Mouse (Mus musculus): ENCODE results near the gene Szt2.

Gene Szt2

DNA sequence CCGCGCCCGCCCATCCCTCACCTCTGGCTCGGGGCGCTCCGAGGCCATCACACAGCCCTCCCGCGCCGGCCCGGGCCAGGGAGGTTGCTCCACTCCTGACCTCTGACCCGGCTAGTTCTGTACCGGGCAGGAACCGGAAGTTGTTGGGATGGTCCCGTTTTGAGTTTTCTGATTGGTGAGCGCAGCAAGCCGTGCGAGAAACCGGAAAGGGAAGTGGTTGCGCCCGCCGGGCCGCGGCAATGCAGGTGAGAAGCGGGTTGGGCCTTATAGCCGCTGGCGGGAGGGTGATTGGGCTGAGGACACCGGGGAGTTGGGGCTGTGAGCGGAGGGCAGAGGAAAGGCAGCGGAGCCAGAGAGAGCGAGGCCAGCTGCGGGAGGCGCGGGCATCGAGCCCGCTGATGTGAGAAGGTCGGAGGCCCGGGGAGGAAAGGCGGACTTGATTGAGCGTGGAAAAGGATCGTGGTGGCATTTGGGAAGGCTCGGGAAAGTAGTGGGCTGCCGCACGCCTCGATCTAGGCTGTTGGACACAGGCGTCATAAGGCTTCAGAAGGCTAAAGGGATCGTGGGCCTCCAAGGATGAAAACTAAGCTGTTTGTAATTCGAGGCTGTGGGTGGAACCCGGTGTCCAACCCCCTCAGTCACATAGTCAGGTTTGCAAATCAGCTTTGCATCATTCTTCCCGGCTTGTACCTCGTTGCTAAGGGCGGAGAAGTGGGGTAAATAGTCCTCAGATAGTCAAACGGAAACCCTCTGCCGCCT lies at the start of gene Szt2, which contains the start of gene Med8:
TSS of gene Szt2 (minus strand) at position 132 of the 759 bp plus-strand sequence.
TSS of gene Med8 (plus strand) at position 196 of the 759 bp plus-strand sequence.
- peak; percentile 87 to 90 for DNase-seq

DNA sequence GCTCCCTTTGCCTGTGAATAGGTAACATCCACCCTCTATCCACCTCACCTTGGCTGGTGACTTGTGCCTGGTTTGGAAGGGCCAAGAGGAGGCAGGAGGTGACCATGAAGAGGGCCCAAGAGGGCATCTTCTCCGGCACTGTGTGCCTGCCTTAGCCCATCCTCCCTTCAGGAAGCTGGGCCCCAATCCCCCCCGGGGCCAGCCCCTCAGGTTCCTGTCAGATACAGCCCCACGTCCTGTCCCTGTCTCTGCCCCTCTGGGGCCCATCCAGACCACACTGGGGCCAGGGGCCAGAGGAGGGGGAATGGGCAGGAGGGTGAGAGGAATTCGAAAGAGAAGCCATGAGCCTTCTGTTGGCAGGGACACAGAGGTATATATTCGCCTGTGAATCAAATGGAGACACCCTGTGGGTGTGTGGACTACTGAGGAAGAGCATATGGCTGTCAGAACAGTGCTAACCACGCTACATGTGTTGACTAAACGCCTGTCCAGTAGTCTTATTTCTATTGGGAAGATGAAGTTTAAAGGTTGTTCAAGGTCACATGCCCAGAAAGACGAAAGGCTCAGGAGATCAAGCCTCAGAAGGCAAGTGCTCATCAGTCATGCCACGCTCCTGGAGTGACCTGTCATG lies 48.4 kb upstream of the Szt2 start, which contains the start of gene Mpl:
TSS of gene Mpl (minus strand) at position 169 of the 631 bp plus-strand sequence.
- no peak for DNase-seq

- DNase-seq, result no peak
These were observed 37.5 kb upstream of the Szt2 start for GRCm38 (mm10) chr4:118446415-118447153.

DNA sequence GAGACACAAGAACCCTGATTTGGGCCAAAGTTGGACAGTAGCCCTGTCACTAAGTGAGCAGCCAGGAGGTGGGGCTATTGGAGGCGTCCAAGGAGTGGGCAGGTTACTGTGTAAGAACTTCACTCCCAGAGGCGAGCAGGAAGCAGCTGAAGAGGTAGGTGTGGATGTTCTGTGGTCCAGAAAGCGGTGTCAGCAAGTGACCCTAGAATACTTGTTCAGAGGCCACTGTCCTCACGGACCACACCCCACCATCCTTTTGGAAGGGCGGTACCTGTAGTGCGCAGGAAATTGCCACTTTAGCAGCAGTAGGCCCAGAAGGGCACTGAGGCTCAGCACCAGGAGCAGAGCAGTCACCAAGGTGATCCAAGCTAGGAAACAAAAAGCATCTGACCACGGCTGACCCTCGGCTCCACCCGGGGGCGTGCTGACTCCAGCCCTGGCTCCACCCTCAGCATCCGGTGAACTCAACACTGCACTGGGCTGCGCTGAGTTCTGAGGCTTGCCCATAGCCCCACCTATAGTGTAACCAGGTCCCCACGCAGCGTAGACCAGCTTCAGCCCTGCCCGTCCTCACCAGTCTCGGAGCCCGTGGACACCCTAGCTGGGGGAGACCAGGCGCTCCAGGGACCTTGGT lies 36.8 kb upstream of the Szt2 start:
- peak in 1 of 2 experiments; percentile 19 for DNase-seq

GRCm38 (mm10) chr4:118445088-118445487 lies 36.0 kb upstream of the Szt2 start:
- no peak for DNase-seq

- DNase-seq, result no peak
These were observed 28.8 kb upstream of the Szt2 start for GRCm38 (mm10) chr4:118437829-118438253.

DNA sequence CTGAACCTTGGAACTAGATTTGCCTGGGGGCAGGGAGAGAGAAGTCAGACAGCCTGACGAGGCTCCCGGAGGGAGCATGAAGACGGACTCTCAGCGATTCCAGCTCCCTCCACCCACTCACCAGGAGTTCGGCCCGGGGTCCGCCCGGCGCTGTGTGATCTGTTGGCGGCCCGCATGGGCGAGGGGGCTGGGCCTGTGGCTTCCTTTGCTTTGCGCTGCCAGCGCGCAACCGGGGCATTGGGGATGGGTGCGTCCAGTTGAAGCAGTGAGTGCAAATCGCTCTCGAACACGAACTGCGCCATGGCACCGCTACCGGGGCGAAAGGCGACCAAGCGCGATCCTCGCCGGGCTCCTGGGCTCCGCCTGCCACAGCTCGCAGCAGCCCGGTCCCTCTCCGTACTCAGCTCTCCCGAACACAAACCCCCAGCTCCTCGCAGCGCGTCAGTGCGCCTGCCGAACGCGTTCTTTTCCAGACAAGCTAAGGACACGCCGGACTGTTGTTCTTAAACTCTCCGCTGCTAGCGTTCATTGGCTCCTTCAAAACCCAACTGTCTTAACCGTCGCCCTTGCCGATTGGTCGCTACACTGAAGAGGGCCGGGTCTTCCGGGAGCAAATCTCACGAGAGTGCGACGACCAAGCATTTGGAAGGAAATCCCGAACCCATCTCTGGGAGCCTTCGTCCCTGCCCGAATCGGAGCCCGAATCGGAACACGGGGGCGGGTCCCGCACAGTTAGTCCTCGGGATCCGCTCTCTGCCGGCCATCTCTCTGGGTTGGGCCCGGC lies 27.9 kb upstream of the Szt2 start, which contains the start of gene Cdc20:
TSS of gene Cdc20 (minus strand) at position 533 of the 784 bp plus-strand sequence.
- peak; percentile 75 to 77 for DNase-seq

- DNase-seq, result no peak
These were observed 23.3 kb upstream of the Szt2 start for GRCm38 (mm10) chr4:118432332-118432731.

DNA sequence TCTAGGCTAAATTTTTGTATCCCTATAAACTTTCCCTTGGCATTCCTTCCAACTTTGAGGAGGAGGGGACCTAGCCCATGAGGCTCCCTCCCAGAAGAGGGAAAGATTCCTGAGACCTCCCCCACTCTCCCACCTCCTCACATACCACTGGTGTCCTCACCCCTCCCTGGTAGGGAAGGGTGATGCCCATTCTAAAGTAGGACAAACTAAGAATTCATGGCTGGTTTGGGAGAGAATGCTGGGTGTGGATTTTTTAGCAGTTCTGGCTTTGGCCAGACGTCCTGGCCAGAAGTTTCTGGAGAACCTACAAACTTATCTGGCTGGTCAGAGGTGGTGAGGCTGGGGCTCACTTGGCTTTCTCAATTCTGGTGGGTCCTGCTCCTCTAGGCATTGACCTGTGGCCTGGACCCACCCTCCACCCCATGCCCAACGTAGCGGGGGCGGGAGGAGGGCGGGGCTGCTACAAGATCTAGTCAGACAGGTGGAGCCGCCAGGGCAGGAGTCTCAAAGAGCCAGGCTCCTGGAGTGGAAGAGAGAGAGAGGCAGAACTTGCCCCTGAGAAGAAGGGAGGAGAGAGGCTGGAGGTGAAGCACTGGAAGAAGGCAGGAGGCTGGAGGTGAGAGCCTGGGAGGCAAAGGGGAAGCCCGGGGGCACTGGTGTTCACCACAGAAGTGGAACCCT lies 20.3 kb upstream of the Szt2 start:
- DNase-seq, result no peak

- DNase-seq, result no peak
These were observed 19.6 kb upstream of the Szt2 start for GRCm38 (mm10) chr4:118428531-118429214.

DNA sequence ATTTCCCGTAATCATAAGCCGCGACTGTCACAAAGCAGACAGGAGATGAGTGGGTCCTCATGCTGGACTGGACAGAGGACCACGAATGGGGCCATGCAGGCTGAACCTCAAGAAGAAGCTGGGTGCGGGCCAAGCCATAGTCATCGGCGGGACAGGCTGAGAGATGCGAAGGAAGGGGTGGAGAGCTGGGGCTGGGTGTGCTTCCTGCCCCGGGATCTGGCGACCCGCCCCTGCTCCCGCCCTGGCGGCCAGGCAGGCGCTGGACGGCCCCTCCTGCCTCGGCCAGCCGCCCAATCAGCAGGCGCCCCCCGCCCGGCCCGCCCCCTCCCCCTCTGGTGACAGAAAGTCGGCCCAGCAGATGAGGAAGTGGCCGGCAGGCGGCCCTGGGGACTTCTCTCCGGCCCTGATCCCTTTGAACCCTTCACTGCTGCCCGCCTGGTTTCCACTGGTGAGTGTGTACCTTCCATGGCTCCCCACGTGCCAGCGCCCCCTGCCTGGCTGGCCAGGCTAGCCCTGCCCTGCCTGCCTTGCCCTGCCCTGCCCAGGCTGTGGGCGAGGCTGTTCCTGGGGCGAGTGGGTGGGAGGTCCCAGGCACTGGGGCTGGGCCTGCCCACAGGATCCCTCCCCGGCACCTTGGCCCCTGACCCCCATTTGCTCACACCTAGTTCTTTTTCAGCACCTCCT lies 18.8 kb upstream of the Szt2 start, which contains the start of gene Elovl1:
TSS of gene Elovl1 (plus strand) at position 326 of the 684 bp plus-strand sequence.
- DNase-seq, result peak; percentile 62 to 76

GRCm38 (mm10) chr4:118427415-118427767 lies 18.3 kb upstream of the Szt2 start:
- no peak for DNase-seq

DNA sequence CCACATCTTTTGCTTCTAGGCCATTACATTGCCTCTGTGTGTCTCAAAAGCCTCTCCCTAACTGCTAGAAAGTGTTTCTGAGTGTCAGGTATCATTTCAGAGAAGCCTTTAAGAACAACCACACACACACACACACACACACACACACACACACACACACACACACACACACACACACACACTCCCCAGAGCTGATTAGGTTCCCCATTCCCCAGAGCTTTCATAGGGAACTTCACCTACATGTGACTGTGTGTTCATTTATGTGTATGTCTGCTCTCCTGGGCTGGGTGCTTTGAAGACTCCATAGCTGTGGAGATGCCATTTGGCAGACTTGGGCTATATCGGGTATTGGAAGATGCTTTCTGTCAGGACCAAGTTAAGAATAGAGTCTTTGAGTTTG lies 16.3 kb upstream of the Szt2 start:
- DNase-seq, result no peak

DNA sequence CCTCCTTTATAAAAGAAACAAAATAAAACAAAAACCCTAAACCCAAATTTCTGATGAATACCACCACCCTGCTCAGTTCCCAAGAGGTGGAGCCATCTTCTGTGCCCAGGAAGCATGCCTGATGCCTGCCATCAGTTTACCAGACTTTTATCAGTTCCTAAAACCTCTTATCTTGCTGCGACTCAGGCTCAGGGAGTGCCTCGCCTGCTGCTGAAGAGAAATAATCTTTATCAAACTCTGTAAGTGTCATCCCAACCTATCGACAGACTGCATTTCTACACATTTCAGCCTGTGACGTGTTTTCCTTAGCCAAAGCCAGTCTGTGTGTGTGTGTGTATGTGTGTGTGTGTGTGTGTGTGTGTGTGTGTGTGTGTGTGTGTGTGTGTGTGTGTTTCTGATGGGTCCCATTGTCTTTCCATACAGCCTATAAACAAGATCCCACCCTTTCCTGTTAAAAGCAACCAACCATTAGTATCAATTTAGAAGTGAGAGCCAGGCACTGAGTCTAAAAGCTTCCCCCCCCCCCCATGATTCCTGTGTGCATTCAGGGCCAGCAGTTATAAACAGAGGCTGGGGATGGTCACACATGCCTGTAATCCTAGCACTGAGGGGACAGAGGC lies 15.6 kb upstream of the Szt2 start:
- DNase-seq, result no peak

DNA sequence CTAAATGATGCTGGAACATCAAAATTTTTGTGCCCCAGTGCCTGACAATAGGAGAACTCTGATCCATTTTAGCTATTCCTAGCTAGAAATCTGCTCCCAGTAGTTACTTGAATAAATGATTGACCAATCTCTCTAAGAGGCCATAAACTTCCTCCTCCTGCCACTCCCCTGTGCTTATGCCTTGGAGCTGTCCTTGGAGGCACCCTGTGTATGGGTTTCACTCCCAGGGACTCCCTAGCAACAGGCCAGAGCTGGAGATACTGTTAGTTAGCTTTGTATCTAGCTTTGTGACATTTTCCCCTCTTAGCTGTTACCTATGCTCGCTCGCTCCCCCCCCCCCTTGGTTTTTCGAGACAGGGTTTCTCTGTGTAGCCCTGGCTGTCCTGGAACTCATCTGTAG lies 12.3 kb upstream of the Szt2 start:
- no peak for DNase-seq

DNA sequence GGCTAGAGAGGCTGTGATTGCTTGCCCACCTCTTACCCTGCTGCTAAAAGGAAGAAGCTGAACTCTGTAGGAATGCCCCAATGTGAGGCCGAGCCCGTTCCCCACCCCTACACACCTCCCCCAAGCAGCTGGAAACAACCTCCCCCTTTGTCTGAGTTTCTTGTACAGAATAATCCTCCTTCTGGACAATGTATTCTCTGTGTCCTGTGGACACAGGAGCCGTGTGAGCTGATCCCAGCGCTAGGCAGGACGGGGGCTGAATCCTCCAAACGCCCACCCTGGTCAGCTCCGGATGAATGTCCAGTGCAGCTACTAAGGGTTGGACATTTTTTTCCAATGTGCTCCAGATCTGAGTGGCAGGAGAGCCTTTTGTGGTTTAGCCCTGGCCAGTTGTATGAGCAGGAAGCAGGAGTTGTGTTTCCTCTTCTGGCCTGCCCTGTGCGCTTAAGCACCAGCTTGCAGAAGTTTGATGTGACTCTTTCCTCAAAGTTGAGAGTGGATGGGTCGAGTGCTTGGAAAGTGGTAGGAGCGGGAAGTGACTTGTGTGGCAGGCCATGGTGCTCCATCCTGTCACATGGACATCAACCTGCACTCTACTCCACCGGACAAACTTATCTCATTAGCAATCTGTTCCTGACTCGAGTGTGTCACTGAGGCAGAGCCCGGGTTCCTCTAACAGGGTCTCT lies 8.2 kb upstream of the Szt2 start:
- DNase-seq, result no peak

DNA sequence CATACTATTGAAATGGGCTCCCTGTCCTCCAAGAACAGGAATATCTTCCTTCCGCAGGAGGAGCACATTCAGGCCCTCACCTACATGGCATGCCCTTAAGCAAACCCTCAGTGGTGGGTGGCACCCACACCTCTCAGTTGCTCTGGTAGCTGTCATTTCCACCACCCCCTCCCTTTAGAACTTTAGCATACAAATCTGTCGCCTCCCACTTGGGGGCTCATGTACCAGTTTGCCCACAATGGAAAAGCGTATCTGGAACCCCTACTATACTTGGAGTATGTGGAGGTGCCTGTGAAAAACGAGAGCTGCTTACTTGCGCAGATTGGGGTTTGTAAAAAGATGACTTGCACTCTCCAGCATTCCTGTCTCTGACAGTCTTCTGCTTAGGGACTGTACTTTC lies 7.3 kb upstream of the Szt2 start:
- DNase-seq, result no peak

GRCm38 (mm10) chr4:118415779-118416178 lies 6.7 kb upstream of the Szt2 start:
- no peak for DNase-seq

- DNase-seq, result peak; percentile 34 to 38
These were observed 4.5 kb upstream of the Szt2 start for GRCm38 (mm10) chr4:118413553-118413952.

All from cerebellum, postnatal 36 days (tissue).